Mouse (Mus musculus) adrenal gland, postnatal 25 days (tissue): Measurements from ENCODE around the gene Esrra. TPM values are rescaled to one million over a fixed set of nuclear protein-coding genes. Genes with fewer than 3 reads are reported as not detected.
"Not testable (repeated sequence)": the region's sequence is repeated elsewhere in the genome, so short reads cannot be mapped to it uniquely, and the experiment has no call there.

Source experiments
- DNase-seq: peaks from one replicate; pipeline ENCODE4 v3.0.0; 2021; ENCODE audit warnings: mixed read lengths
- microRNA-seq, 2 experiments: library from miRNA; unstranded; fragments of <30 nt; microRNA quantifications; one replicate each; pipeline ENCODE4 v1.2.0; 2021
- total RNA-seq: library from RNA; stranded (reverse); gene quantifications from 2 replicates; pipeline ENCODE4 v1.2.3, GENCODE M21; 2021

The Esrra gene
- total RNA-seq, 1 experiment from 2014 or later: 44.2 TPM

- DNase-seq: no peak
Measured at GRCm38 (mm10) chr19:6903031-6903430, 18.6 kb downstream of the Esrra start.

- no peak for DNase-seq
Measured at GRCm38 (mm10) chr19:6899641-6900040, 22.0 kb downstream of the Esrra start.

DNA sequence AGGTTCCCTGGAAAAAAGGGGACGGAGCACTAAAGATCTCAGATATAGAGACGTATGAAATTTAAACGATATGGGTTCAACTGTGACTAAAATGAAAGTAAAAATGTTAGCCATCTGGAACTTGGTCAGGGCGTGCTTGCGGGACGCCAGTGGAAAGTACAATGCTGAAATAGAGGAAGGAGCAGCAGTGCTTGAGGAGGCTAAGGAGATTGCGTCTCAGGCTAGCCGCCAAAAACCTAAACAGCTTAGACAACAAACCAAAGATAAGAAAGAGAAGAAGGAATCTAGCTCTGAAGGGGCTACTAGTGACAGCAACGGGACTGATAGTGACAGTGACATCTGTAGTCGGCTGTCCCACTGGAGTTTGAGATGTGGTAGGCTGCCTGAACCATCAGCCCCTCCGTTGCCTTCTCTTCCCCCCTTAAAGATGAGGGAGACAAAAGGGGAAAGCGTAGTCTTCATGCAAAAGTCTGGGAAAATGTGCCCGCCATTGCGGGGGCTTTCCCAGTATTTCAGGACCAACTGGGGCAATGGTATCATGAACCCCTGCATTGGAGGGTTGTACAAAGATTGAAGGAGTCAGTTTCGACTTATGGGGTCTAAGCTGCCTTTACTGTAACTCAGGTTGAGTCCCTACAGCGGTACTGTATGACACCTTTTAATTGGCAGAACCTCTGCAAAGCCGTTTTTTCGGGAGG lies 25.9 kb downstream of the Esrra start:
- not testable (repeated sequence) for DNase-seq

GRCm38 (mm10) chr19:6893731-6894451 lies 27.7 kb downstream of the Esrra start:
- no peak for DNase-seq

DNA sequence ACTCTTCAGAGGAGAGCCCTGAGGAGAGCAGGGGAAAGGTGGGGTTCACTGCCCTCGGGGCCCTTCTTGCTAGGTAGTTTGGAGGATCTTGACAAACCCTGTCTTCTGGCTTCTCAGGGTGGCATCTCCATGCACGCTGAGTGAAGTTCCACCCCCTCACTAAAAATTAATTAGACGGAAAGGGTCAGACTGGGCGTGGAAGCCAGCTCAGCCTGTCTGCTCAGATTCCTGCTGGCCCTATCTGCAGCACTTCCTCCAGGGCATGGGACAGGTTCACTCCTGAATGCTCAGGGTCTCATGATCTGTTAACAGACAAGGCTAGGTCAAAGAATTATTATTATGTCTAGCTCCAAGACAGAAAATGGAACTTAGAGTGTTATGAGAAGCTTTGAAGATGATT lies 29.1 kb downstream of the Esrra start:
- no peak for DNase-seq

- DNase-seq: no peak
Measured at GRCm38 (mm10) chr19:6877965-6878364, 43.6 kb downstream of the Esrra start.

DNA sequence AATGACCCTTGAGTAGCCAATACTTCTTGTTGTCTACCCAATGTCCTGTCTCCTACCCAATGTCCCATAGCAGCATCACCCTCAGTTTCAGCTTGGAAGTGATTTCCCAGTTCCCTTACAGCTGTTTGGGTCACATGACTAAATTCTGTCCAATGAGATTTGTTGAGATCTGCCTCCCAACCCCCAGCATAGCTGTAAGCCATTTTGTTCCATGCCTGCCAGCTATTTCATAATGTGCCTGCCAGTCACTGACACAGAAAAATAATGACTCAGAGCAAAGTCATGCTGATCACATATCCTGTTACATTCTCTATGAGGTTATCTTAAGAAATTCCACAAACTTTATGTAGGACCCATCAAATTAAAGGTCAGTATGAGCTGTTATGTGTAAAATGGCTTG lies 44.8 kb downstream of the Esrra start:
- DNase-seq: no peak

DNA sequence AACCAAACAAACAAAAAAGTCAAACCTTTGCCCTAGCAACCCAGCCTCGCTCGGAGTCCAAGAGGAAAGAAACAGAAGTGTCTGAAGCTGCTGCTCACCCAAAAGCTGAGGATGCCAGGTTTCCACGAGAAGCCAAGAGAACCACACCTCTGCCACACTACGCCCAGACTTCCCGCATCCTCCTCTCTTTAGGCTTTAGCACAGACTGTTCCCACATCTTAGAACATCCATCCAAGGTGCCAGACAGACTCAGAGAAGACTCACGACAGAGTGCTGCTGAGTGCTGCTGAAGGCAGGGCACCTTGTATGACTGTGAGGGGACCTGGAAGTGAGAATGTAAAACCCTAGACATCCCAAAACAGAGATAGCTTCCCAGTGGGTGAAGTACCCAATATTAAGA lies 45.8 kb downstream of the Esrra start:
- DNase-seq: no peak

DNA sequence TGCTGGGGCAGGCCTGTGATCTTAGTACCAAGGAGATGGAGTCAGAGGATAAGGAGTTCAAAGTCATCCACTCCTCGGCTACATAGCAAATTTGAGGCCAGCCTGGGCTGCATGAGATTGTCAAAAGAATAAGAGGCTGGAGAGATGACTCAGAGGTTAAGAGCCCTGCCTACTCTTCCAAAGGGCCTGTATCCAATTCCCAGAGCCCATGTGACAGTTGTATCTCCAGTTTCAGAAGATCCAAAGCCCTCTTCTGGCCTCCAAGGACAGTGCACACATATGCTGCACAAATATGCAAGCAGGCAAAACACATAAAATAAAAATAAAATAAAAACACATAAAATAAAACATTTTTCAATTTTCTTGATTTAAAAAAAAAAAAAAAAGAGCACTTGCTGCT lies 47.4 kb downstream of the Esrra start:
- DNase-seq: no peak

GRCm38 (mm10) chr19:6872701-6873100 lies 48.9 kb downstream of the Esrra start:
- DNase-seq: no peak

DNA sequence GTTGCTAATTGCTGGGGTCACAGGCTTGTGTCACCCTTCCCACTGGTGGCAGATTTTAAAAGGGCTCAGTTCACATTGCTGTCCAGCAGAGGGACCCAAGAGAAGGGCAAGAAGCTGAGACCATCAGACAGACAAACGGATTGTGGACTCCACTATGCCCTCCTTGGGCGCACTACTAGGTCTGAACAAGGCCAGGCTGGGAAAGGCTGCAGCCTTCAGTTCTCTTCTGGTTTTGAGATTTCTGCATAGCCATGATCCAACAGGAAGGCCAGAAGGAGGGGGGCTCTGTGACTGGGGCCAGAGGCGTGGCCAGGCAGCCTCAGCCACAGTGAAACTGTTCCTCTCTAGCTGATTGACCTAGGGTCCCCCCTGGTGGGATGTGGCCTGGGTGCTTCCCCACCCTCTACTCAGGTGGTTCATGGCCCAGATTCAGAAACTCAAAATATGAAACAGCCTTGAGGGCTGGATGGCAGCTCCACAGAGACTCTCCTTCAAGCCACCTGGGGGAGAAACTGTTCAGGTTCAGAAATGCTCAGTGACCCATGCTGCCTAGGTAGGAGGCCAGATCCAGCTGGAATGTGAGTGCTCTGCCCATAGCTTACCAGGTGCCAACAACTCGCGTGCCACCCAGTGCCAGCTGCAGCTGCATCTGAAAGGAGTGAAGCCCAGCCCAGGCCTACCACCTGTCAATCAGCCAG lies 49.9 kb downstream of the Esrra start:
- no peak for DNase-seq

DNA sequence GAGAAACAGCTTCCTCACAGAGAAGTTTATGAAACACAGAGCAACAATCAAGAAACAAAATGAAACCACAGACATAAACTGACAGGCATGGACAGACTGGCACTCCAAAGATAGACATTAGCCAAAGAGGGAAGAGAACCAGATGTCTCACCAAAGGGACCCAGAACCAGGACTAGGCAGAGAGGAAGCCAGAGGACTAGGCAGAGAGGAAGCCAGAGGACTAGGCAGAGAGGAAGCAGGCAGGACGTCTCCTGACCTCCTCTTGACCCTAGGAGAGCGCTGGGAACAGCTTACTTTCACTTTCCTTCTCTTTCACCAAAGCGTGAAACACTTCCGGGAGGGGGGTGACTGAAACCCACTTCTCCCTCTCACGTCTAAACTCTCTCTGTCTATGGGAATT lies 52.3 kb downstream of the Esrra start:
- peak; percentile 39 for DNase-seq

- DNase-seq: no peak
Measured at GRCm38 (mm10) chr19:6861451-6861850, 60.2 kb downstream of the Esrra start.

Small RNA genes within 50 kb of the gene (microRNA-seq; reads per million reads assigned to microRNA genes)
- 0.69 to 1.4 reads per million in 2 experiments for gene Mir6990

Other genes with a start within 250 kb of the Esrra start
- 25.9 and 38.6 TPM in 2 replicates for gene Rps6ka4, start 81.2 kb downstream of the Esrra start, total RNA-seq
- gene Ccdc88b, start 63.6 kb downstream of the Esrra start, total RNA-seq: 0.62 and 1.1 TPM in 2 replicates
- gene Trmt112, start 12.1 kb downstream of the Esrra start, total RNA-seq: 95.2 and 108 TPM in 2 replicates
- 196 and 278 TPM in 2 replicates for gene Prdx5, start 11.7 kb downstream of the Esrra start, total RNA-seq
- gene Catsperz, start 3.6 kb upstream of the Esrra start, total RNA-seq: not detected in 2 replicates
- gene Kcnk4, start 12.7 kb upstream of the Esrra start, total RNA-seq: 0.12 TPM in 1 of 2 replicates, not detected in the other
- gene Bad, start 20.0 kb upstream of the Esrra start, total RNA-seq: 44.1 and 53.7 TPM in 2 replicates
- 48.7 and 54.8 TPM in 2 replicates for gene Gpr137, start 20.7 kb upstream of the Esrra start, total RNA-seq
- 140 and 178 TPM in 2 replicates for gene Ppp1r14b, start 53.2 kb upstream of the Esrra start, total RNA-seq
- 49.1 and 59.8 TPM in 2 replicates for gene Plcb3, start 54.7 kb upstream of the Esrra start, total RNA-seq
- 102 and 139 TPM in 2 replicates for gene Fkbp2, start 58.7 kb upstream of the Esrra start, total RNA-seq
- 86.0 and 90.9 TPM in 2 replicates for gene Vegfb, start 65.8 kb upstream of the Esrra start, total RNA-seq
- 46.9 and 50.3 TPM in 2 replicates for gene Dnajc4, start 70.8 kb upstream of the Esrra start, total RNA-seq
- 35.9 and 50.6 TPM in 2 replicates for gene Nudt22, start 74.3 kb upstream of the Esrra start, total RNA-seq
- gene Trpt1, start 74.3 kb upstream of the Esrra start, total RNA-seq: 15.9 and 19.5 TPM in 2 replicates
- 4.2 and 4.4 TPM in 2 replicates for gene Fermt3, start 97.7 kb upstream of the Esrra start, total RNA-seq
- gene Stip1, start 118.2 kb upstream of the Esrra start, total RNA-seq: 158 and 239 TPM in 2 replicates
- gene Macrod1, start 135.0 kb upstream of the Esrra start, total RNA-seq: 42.7 and 52.1 TPM in 2 replicates
- 1.6 and 2.0 TPM in 2 replicates for gene Flrt1, start 183.9 kb upstream of the Esrra start, total RNA-seq